Mouse (Mus musculus) neural tube, embryonic 14.5 days (tissue): ENCODE results near the gene Slc35f6. TPM values are rescaled to one million over a fixed set of nuclear protein-coding genes. Genes with fewer than 3 reads are reported as not detected.

ENCODE experiments used
- ATAC-seq: fragments of 200-750 bp; cut with Nextera tagmentation; 2 replicates; pipeline ENCODE4 v1.8.0; 2017; ENCODE audit warnings: low read depth, mild to moderate bottlenecking, moderate TSS enrichment, moderate library complexity
- H3K27ac ChIP-seq: fragments of 300-500 bp; sonication (generic); 2 replicates; pipeline ENCODE4 v1.5.1; 2014; ENCODE audit warnings: low read depth, mild to moderate bottlenecking, control low read depth, low read length, moderate library complexity, mixed read lengths
- H3K27me3 ChIP-seq: fragments of 300-500 bp; sonication (generic); 2 replicates; pipeline ENCODE4 v1.6.1; 2014; ENCODE audit warnings: low read length; ENCODE audit not compliant: control insufficient read depth, insufficient read depth
- H3K36me3 ChIP-seq: fragments of 300-500 bp; sonication (generic); 2 replicates; pipeline ENCODE4 v1.6.1; 2014; ENCODE audit warnings: low read length, mixed read lengths; ENCODE audit not compliant: control insufficient read depth, insufficient read depth
- H3K4me1 ChIP-seq: fragments of 300-500 bp; sonication (generic); 2 replicates; pipeline ENCODE4 v1.6.1; 2014; ENCODE audit warnings: low read length; ENCODE audit not compliant: control insufficient read depth, insufficient read depth
- H3K4me2 ChIP-seq: fragments of 300-500 bp; sonication (generic); 2 replicates; pipeline ENCODE4 v1.6.1; 2014; ENCODE audit warnings: mild to moderate bottlenecking, low read depth, low read length, control low read depth
- H3K4me3 ChIP-seq: fragments of 300-500 bp; sonication (generic); 2 replicates; pipeline ENCODE4 v1.5.1; 2014; ENCODE audit warnings: low read depth, low read length, control low read depth, mixed read lengths
- H3K9ac ChIP-seq: fragments of 300-500 bp; sonication (generic); replicated peaks from 2 replicates; pipeline ENCODE4 v1.6.1; 2014; ENCODE audit warnings: low read depth, mild to moderate bottlenecking, control low read depth, low read length, mixed read lengths
- H3K9me3 ChIP-seq: fragments of 300-500 bp; sonication (generic); 2 replicates; pipeline ENCODE4 v1.6.1; 2016; ENCODE audit warnings: low read length; ENCODE audit not compliant: control insufficient read depth
- WGBS: fragments of 180-500 bp; shearing (Covaris S2); extraction: QIAGEN DNeasy Blood & Tissue Kit; methylation state at CpG from one replicate; pipeline ENCODE4 v1.1.7; 2014; 5-methylcytosine and 5-hydroxymethylcytosine counted together
- polyA plus RNA-seq: library from polyadenylated mRNA; unstranded; fragments of >200 nt; fragmentation: Nextera tagmentation; extraction: Ambion mirVana; gene quantifications from 2 replicates; pipeline ENCODE4 v1.2.1, GENCODE M21; 2014

Slc35f6 gene
- polyA plus RNA-seq, 1 experiment from 2014 or later: 37.1 TPM

DNA sequence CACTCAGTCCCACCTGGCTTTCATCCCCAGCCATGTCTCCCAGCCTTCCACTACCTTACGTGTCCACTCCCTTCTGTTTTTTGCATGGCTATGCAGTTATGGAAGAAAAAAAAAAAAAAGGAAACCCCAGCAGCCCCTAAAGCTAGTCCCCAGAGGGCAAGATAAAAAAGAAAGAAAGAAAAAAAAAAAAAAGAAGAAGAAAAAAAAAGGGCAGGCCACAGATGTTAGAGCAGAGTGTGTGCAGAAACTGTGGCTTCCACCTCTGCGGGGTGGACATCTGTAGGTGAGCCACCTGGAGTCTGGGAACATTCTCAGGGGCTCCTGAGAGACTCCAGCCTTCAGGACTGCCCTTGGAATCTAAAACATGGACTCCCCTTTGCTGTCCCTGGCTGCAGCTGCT is 24.4 kb upstream of the Slc35f6 start:
- Histone ChIP-seq H3K27me3 (peaks cover 20% of the 10 kb centered on the region), H3K9me3 (no peaks in the 10 kb centered on the region), H3K36me3 (no peaks in the 10 kb centered on the region), H3K4me3 (no peak overlapping the region), H3K27ac (no peak overlapping the region), H3K4me1 (peaks cover 4% of the 10 kb centered on the region), H3K9ac (no peak overlapping the region), H3K4me2 (no peak overlapping the region)
- no peak for ATAC-seq
- WGBS: 67% methylated on average over 2 of the region's 2 CpGs

DNA sequence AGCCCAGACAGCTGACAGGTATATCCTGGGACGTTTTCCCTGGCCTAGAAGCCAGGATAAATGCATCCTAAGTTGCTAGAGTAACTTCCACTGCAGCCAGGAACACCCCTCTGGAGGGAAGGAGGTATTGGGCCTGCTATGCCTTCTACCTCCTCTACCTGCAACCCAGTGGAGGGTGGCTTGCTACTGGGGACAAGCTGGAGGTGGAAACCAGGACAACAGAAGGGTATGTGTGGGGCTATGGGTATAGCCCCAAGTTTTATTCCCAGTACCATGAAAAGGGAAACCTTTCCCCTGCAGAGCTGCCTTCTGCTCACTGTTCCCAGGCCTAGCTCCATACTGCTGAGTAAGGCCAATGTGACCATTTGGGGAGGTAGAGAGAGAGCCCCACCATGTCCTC is 23.4 kb upstream of the Slc35f6 start:
- H3K27ac ChIP-seq: no peak overlapping the region
- no peak for ATAC-seq
- H3K4me1 ChIP-seq: peaks cover 4% of the 10 kb centered on the region
- no peak overlapping the region for H3K9ac ChIP-seq
- H3K27me3 ChIP-seq: peaks cover 20% of the 10 kb centered on the region
- H3K4me2 ChIP-seq: no peak overlapping the region
- no peak overlapping the region for H3K4me3 ChIP-seq
- H3K9me3 ChIP-seq: no peaks in the 10 kb centered on the region
- H3K36me3 ChIP-seq: no peaks in the 10 kb centered on the region
- WGBS: 38% methylated on average over 1 of the region's 1 CpGs

DNA sequence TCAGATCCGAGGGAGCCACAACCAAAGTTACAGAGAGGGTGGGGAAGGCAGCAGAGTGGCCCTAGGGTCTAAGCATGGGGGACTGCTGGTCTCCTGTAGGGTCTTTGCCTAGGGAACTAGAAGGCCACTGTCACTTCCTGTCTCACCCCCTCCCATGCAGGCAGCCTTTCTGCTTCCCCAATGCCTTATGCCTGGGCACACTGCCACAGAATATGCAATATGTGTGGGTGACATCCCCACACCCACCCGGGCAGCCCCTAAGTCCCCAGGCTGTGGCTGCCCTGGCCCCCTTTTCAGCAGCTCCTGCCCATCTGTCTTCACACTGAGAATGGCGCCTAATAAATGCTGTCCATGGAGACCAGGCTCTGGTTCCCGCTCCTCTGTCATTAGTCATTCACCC is 22.8 kb upstream of the Slc35f6 start:
- no peak for ATAC-seq
- peaks cover 20% of the 10 kb centered on the region for H3K27me3 ChIP-seq
- no peak overlapping the region for H3K27ac ChIP-seq
- H3K9me3 ChIP-seq: no peaks in the 10 kb centered on the region
- H3K4me1 ChIP-seq: peaks cover 4% of the 10 kb centered on the region
- H3K9ac ChIP-seq: no peak overlapping the region
- H3K4me3 ChIP-seq: no peak overlapping the region
- 56% methylated on average over 4 of the region's 4 CpGs for WGBS
- H3K4me2 ChIP-seq: no peak overlapping the region
- H3K36me3 ChIP-seq: no peaks in the 10 kb centered on the region

DNA sequence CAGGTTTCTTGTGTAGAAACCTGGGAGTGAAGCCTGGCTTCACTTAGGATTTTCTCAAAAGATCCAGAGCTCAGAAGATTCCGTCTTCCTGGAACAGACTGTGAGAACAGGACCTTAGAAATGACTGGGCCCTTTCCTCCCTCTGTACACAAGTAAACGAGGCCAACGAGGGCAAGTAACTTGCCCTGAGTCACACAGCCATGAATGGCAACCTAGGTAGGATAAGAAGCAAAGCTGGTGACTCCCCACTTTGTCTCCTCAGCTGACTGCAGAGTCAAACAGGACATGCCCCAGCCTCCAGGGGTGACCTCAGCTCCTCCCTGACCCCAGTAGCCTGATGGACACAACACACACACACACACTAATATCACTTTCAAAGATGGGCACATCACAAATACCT is 22.4 kb upstream of the Slc35f6 start:
- WGBS: 74% methylated on average over 3 of the region's 3 CpGs
- no peaks in the 10 kb centered on the region for H3K36me3 ChIP-seq
- H3K9me3 ChIP-seq: no peaks in the 10 kb centered on the region
- H3K4me3 ChIP-seq: no peak overlapping the region
- no peak overlapping the region for H3K9ac ChIP-seq
- peaks cover 20% of the 10 kb centered on the region for H3K27me3 ChIP-seq
- no peak overlapping the region for H3K4me2 ChIP-seq
- H3K27ac ChIP-seq: no peak overlapping the region
- peaks cover 4% of the 10 kb centered on the region for H3K4me1 ChIP-seq
- no peak for ATAC-seq

DNA sequence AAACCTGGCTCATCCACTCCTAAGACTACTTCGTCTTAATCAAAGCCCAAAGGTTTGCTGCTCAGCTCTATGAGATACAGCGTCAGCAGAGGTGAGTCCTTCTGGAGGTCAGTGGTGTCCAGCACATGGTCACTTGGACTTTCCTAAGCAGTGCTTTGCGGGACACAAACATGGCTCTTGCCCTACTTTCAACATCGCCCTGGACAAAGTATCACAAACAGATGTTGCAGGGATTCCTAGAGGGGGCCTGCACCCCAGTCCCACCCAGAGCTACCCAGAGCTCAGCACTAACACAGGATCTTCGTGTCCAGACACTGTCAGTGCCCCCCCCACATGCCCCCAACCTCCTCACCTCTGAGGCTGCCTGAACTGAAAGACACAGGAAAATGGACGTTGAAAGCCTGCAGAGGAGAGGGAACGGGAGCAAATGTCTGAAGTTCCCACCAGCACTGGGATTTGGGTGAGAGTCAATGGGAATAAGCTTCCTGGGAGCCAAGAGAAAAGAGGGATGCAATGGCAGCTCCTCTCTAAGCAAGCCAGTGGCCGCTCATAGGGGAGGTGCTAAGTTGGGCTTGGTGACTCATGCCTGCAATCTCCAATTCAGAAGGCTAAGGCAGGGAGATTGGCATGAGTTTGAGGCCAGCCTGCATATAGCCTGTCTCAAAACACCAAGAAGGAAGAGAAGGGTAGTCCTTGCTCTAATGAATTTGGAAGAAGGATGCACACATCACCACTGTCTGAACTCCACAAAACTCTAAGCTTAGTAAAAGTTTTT is 21.2 kb upstream of the Slc35f6 start:
- 86% methylated on average over 8 of the region's 8 CpGs for WGBS
- ATAC-seq: no peak
- peaks cover 4% of the 10 kb centered on the region for H3K4me1 ChIP-seq

DNA sequence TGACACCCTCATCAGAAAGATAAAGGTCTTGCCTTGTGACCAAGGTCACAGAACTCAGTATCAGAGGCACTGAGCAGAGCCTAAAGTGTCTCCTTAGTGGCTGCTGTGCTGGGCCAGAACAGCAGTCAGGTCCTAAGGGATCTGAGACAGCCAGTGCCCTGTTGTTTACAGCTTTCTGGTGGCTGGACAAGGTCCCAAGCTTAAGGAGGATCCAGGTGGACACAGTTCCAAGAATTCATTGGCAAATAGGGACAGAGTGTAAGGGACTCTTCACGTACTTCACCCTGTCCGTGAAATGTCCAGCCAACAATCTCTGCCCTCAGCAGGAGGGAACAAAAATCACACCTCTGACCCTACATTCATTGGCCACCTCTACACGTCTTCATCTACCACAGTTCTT is 19.2 kb upstream of the Slc35f6 start:
- Histone ChIP-seq H3K9ac (no peak overlapping the region), H3K4me2 (no peak overlapping the region), H3K4me3 (no peak overlapping the region), H3K9me3 (no peaks in the 10 kb centered on the region), H3K36me3 (no peaks in the 10 kb centered on the region), H3K27ac (no peak overlapping the region), H3K27me3 (no peaks in the 10 kb centered on the region), H3K4me1 (no peaks in the 10 kb centered on the region)
- WGBS: 82% methylated on average over 3 of the region's 3 CpGs
- ATAC-seq: no peak

More for the DNA sequence above, 21.2 kb upstream of the Slc35f6 start:
- Histone ChIP-seq H3K36me3 (no peaks in the 10 kb centered on the region), H3K4me3 (no peak overlapping the region), H3K4me2 (no peak overlapping the region), H3K27me3 (peaks cover 12% of the 10 kb centered on the region), H3K27ac (no peak overlapping the region), H3K9ac (no peak overlapping the region), H3K9me3 (no peaks in the 10 kb centered on the region)

DNA sequence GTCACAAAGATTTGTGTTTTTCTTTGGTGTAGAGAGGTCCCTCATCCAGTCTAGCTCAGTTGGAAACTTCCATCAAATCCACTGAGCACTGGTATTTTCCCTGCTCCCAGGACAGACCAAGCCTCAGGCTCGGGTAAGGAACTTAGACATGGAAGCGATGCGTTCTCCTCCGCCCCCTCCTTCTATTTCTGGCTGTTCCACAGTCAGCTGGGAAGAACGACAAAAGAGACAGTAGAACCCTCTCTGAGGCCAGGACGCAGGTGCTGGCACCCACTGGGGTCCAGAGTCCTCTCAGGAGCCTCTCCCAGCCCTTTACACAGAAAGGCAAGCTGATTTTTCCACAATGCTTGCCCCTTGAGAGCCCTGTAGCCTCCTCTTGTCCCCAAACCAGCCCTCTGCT is 17.3 kb upstream of the Slc35f6 start:
- Histone ChIP-seq H3K9me3 (no peaks in the 10 kb centered on the region), H3K9ac (no peak overlapping the region), H3K4me3 (no peak overlapping the region), H3K4me1 (no peaks in the 10 kb centered on the region), H3K27me3 (no peaks in the 10 kb centered on the region), H3K36me3 (no peaks in the 10 kb centered on the region), H3K27ac (no peak overlapping the region), H3K4me2 (no peak overlapping the region)
- WGBS: 81% methylated on average over 6 of the region's 6 CpGs
- ATAC-seq: no peak

DNA sequence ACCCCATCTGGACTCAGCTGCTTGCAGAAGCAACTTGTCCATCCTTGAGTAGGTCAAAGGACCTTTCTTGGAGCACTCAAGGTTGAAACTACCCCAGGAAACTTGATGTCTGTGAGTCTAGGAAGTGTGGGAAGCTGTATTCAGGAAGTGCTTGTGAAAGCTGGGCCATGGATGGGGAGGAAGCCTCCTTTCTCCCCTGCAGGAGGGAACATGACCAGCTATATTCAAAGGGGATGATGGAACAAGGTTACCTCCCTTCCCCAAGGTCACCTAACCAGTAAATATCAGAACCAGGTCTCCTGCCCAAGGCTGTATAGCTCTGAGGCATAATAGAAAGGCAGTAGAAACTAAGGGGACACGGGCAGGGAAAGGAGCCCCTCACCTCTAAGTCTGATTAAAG is 15.6 kb upstream of the Slc35f6 start:
- Histone ChIP-seq H3K4me3 (no peak overlapping the region), H3K36me3 (no peaks in the 10 kb centered on the region), H3K9me3 (no peaks in the 10 kb centered on the region), H3K4me2 (no peak overlapping the region), H3K27me3 (no peaks in the 10 kb centered on the region), H3K27ac (no peak overlapping the region), H3K4me1 (no peaks in the 10 kb centered on the region), H3K9ac (no peak overlapping the region)
- WGBS: 78% methylated on average over 1 of the region's 1 CpGs
- no peak for ATAC-seq

DNA sequence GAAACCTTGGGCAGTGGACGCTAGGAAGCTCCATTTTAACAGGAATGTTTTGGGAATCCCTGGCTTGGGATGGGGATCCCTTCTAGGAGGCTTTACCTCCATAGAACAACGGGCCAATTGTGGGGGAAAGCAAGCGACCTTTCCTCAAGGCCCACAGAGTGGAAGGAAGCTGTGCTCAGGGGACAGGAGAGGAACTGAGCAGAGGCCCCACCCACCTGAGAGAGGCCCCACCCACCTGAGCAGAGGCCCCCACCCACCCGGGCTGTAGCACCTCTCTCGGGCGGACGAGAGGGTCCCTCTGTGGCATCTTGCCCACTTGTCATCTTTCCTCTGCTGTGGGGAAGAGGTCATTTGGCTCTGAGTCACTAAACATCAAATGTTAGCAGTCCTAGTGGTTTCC is 10.7 kb upstream of the Slc35f6 start:
- H3K36me3 ChIP-seq: no peaks in the 10 kb centered on the region

More for the DNA sequence above, 10.7 kb upstream of the Slc35f6 start:
- H3K9me3 ChIP-seq: no peaks in the 10 kb centered on the region
- H3K9ac ChIP-seq: no peak overlapping the region
- 38% methylated on average over 7 of the region's 7 CpGs for WGBS
- ATAC-seq: no peak
- H3K4me3 ChIP-seq: no peak overlapping the region
- no peak overlapping the region for H3K4me2 ChIP-seq
- H3K27ac ChIP-seq: no peak overlapping the region
- no peaks in the 10 kb centered on the region for H3K4me1 ChIP-seq
- H3K27me3 ChIP-seq: no peaks in the 10 kb centered on the region
